Mouse (Mus musculus) bone marrow, adult 2 months (tissue): ENCODE measurements around the gene Slc6a16.

Source experiments
- CTCF ChIP-seq: fragments of 200-500 bp; IDR thresholded peaks from 2 replicates; pipeline ENCODE4 v1.5.1; 2011; ENCODE audit warnings: low read length, control low read depth; ENCODE audit not compliant: control insufficient read depth, insufficient read depth
- POLR2A ChIP-seq: fragments of 200-500 bp; IDR thresholded peaks from 2 replicates; pipeline ENCODE4 v1.6.1; 2011; ENCODE audit warnings: low read depth, mild to moderate bottlenecking, control low read depth, low read length, borderline replicate concordance; ENCODE audit not compliant: control insufficient read depth

DNA sequence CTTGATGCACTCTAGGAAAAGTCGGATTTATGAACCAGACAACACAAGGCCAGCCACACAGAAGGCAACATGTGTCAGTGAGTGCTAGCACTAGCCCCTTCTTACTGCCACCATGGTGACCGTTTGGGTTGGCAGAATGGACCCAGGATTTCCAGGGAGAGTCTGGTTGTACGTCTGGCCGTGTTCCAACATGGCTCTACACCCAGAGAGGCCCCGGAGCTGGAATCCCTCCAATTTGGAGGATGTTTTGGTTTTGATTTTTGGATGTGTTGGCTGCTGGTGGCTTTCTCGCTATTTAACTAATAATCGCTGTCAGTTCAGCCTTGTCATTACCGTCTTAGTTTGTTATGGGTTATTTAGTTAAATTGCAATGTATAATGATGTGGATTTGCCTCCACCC lies 61.7 kb downstream of the Slc6a16 start:
- TF ChIP-seq CTCF (no peak), POLR2A (no peak)
